Mouse (Mus musculus) lung, adult 2 months (tissue): ENCODE measurements around the gene Bank1.

Experiments
- CTCF ChIP-seq: fragments of 200-500 bp; IDR thresholded peaks from 2 replicates; pipeline ENCODE4 v1.5.1; 2011; ENCODE audit warnings: mild to moderate bottlenecking, low read length, control low read depth; ENCODE audit not compliant: insufficient read depth
- POLR2A ChIP-seq: fragments of 200-500 bp; IDR thresholded peaks from 2 replicates; pipeline ENCODE4 v1.6.1; 2011; ENCODE audit warnings: low read depth, mild to moderate bottlenecking, control low read depth, low read length, borderline replicate concordance; ENCODE audit errors: extremely low read depth

DNA sequence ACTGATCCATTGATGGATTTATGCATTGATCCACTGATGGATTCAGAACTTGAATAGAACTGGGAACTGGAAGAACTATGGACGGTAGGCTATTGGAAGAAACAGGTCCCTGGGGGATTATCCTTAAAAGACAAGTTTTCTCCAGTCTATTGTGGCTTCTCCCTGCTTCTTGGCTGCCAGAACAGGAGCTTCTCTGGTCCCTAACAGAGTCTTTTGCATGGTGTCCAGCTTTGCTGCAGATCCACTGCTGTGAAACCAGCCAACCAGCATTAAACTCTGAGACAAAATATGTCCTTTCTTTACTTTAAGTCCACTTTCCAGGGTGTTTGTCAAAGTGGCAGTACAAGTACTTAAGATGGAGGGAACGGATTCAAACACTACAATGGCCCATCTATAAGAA, 178.7 kb downstream of the Bank1 start:
- TF ChIP-seq CTCF (no peak), POLR2A (no peak)
